Mouse (Mus musculus): ENCODE data around the gene Pygm. TPM values are rescaled to one million over a fixed set of nuclear protein-coding genes. Genes with fewer than 3 reads are reported as not detected.

Pygm gene
- total RNA-seq (2022) = 1,000 to 10,000 TPM; 8,302 to 9,332 (median 8,668) TPM

GRCm38 (mm10) chr19:6384128-6384527, at the start of gene Pygm:
Gene Pygm, plus strand, starts transcription at chr19:6384399.
- DNase-seq (ENCODE audit: low spot score in 2 of 2) = peak; percentile 89 to 93

- DNase-seq (ENCODE audit: low spot score in 2 of 2) = peak; percentile 88 to 93
Observed at GRCm38 (mm10) chr19:6334673-6335457, 49.3 kb upstream of the Pygm start, which contains the start of gene Men1. Gene Men1, plus strand, starts transcription at chr19:6334979.

GRCm38 (mm10) chr19:6335458-6335827, 48.8 kb upstream of the Pygm start:
- no peak for DNase-seq (ENCODE audit: low spot score in 2 of 2)

GRCm38 (mm10) chr19:6336920-6337319, 47.3 kb upstream of the Pygm start:
- no peak for DNase-seq (ENCODE audit: low spot score in 2 of 2)

GRCm38 (mm10) chr19:6338171-6338570, 46.0 kb upstream of the Pygm start:
- DNase-seq (ENCODE audit: low spot score in 2 of 2) = no peak

- DNase-seq (ENCODE audit: low spot score in 2 of 2) = no peak
Observed at GRCm38 (mm10) chr19:6338716-6339115, 45.5 kb upstream of the Pygm start.

GRCm38 (mm10) chr19:6339191-6339590, 45.0 kb upstream of the Pygm start:
- no peak for DNase-seq (ENCODE audit: low spot score in 2 of 2)

- DNase-seq (ENCODE audit: low spot score in 2 of 2) = no peak
Observed at GRCm38 (mm10) chr19:6339890-6340504, 44.2 kb upstream of the Pygm start.

- peak; percentile 75 to 78 for DNase-seq (ENCODE audit: low spot score in 2 of 2)
Observed at GRCm38 (mm10) chr19:6340524-6341452, 43.4 kb upstream of the Pygm start, which contains the start of gene Map4k2. Gene Map4k2, plus strand, starts transcription at chr19:6341135.

GRCm38 (mm10) chr19:6341453-6342077, 42.6 kb upstream of the Pygm start:
- DNase-seq (ENCODE audit: low spot score in 2 of 2) = no peak

GRCm38 (mm10) chr19:6342276-6342933, 41.8 kb upstream of the Pygm start:
- no peak for DNase-seq (ENCODE audit: low spot score in 2 of 2)

GRCm38 (mm10) chr19:6343066-6343925, 40.9 kb upstream of the Pygm start:
- DNase-seq (ENCODE audit: low spot score in 2 of 2) = no peak

GRCm38 (mm10) chr19:6343996-6344395, 40.2 kb upstream of the Pygm start:
- DNase-seq (ENCODE audit: low spot score in 2 of 2) = no peak

GRCm38 (mm10) chr19:6346023-6346422, 38.2 kb upstream of the Pygm start:
- DNase-seq (ENCODE audit: low spot score in 2 of 2) = no peak

- no peak for DNase-seq (ENCODE audit: low spot score in 2 of 2)
Observed at GRCm38 (mm10) chr19:6346661-6347060, 37.5 kb upstream of the Pygm start.

- DNase-seq (ENCODE audit: low spot score in 2 of 2) = no peak
Observed at GRCm38 (mm10) chr19:6347615-6348014, 36.6 kb upstream of the Pygm start.

- no peak for DNase-seq (ENCODE audit: low spot score in 2 of 2)
Observed at GRCm38 (mm10) chr19:6348717-6349116, 35.5 kb upstream of the Pygm start.

GRCm38 (mm10) chr19:6349215-6349983, 34.8 kb upstream of the Pygm start:
- DNase-seq (ENCODE audit: low spot score in 2 of 2) = no peak

All from gastrocnemius, adult 8-10 months (tissue).